Mouse (Mus musculus) kidney, adult 2 months (tissue): ENCODE measurements around the gene Trit1.

Source experiments
- CTCF ChIP-seq: fragments of 200-500 bp; conservative IDR thresholded peaks from 2 replicates; pipeline ENCODE4 v1.5.1; 2011; ENCODE audit warnings: low read depth, mild to moderate bottlenecking, control low read depth, low read length, moderate library complexity, mixed read lengths; ENCODE audit not compliant: insufficient read depth, insufficient read length
- POLR2A ChIP-seq: fragments of 200-500 bp; IDR thresholded peaks from one replicate; pipeline ENCODE4 v1.6.1; 2011; ENCODE audit warnings: low read depth, low read length, control low read depth

- TF ChIP-seq CTCF (peak; percentile 85), POLR2A (no peak)
Observed at GRCm38 (mm10) chr4:122995404-122996220, 20.8 kb upstream of the Trit1 start, which contains the start of gene Mycl.
